Mouse (Mus musculus) heart, embryonic 14.5 days (tissue): Measurements from ENCODE around the gene Slc25a18. TPM values are rescaled to one million over a fixed set of nuclear protein-coding genes. Genes with fewer than 3 reads are reported as not detected.

Experiments used
- ATAC-seq: fragments of 200-750 bp; cut with Nextera tagmentation; 2 replicates; pipeline ENCODE4 v1.8.0; 2017; ENCODE audit warnings: low read depth, moderate TSS enrichment; ENCODE audit not compliant: insufficient number of reproducible peaks, insufficient read depth, low FRiP score
- H3K27ac ChIP-seq, 2 experiments: fragments of 200-500 bp in 1 of 2; fragments of 300-500 bp in 1 of 2; sonication (generic) in 1 of 2; replicated peaks in 1 of 2; 2 replicates each; pipeline ENCODE4 v1.5.1; 2012 to 2014; ENCODE audit warnings: low read depth in 2 of 2, low read length in 2 of 2, control low read depth in 1 of 2, mild to moderate bottlenecking in 1 of 2, mixed read lengths in 1 of 2; ENCODE audit not compliant: control insufficient read depth in 1 of 2, insufficient read depth in 1 of 2
- H3K27me3 ChIP-seq: fragments of 300-500 bp; sonication (generic); 2 replicates; pipeline ENCODE4 v1.6.1; 2014; ENCODE audit warnings: mild to moderate bottlenecking, low read length, control low read depth; ENCODE audit not compliant: control insufficient read depth, insufficient read depth
- H3K36me3 ChIP-seq: fragments of 300-500 bp; sonication (generic); 2 replicates; pipeline ENCODE4 v1.6.1; 2014; ENCODE audit warnings: mild to moderate bottlenecking, control low read depth, low read length, mixed read lengths; ENCODE audit not compliant: control insufficient read depth, insufficient read depth
- H3K4me1 ChIP-seq, 2 experiments: fragments of 200-500 bp in 1 of 2; fragments of 300-500 bp in 1 of 2; sonication (generic) in 1 of 2; 2 replicates each; pipeline ENCODE4 v1.6.1; 2012 to 2014; ENCODE audit warnings: low read length in 2 of 2, control low read depth in 1 of 2, mixed read lengths in 1 of 2; ENCODE audit not compliant: control insufficient read depth in 2 of 2, insufficient read depth in 2 of 2
- H3K4me2 ChIP-seq: fragments of 300-500 bp; sonication (generic); 2 replicates; pipeline ENCODE4 v1.6.1; 2014; ENCODE audit warnings: mild to moderate bottlenecking, low read length
- H3K4me3 ChIP-seq, 2 experiments: fragments of 200-500 bp in 1 of 2; fragments of 300-500 bp in 1 of 2; sonication (generic) in 1 of 2; 2 replicates each; pipeline ENCODE4 v1.5.1; 2012 to 2014; ENCODE audit warnings: low read length in 2 of 2, mild to moderate bottlenecking in 2 of 2, control low read depth in 1 of 2, low read depth in 1 of 2, moderate library complexity in 1 of 2; ENCODE audit not compliant: control insufficient read depth in 1 of 2, insufficient read depth in 1 of 2
- H3K9ac ChIP-seq: fragments of 300-500 bp; sonication (generic); 2 replicates; pipeline ENCODE4 v1.6.1; 2014; ENCODE audit warnings: mild to moderate bottlenecking, low read length
- H3K9me3 ChIP-seq: fragments of 300-500 bp; sonication (generic); 2 replicates; pipeline ENCODE4 v1.6.1; 2016; ENCODE audit warnings: low read length, control low read depth; ENCODE audit not compliant: control insufficient read depth
- WGBS: fragments of 180-500 bp; shearing (Covaris S2); extraction: QIAGEN DNeasy Blood & Tissue Kit; methylation state at CpG from one replicate; pipeline ENCODE4 v1.1.7; 2014; 5-methylcytosine and 5-hydroxymethylcytosine counted together
- polyA plus RNA-seq: library from polyadenylated mRNA; unstranded; fragments of >200 nt; fragmentation: Nextera tagmentation; extraction: Ambion mirVana; gene quantifications from 2 replicates; pipeline ENCODE4 v1.2.1, GENCODE M21; 2014

The Slc25a18 gene
- polyA plus RNA-seq, 1 experiment from 2014 or later: 0.20 TPM

- Histone ChIP-seq H3K4me2 (no peak overlapping the region), H3K4me3 (no peak overlapping the region), H3K4me1 (no peaks in the 10 kb centered on the region; a peak in 1 of 4 replicates), H3K36me3 (peaks cover 2% of the 10 kb centered on the region; the same call in 1 of the 2 replicates), H3K27ac (no peak overlapping the region), H3K27me3 (no peaks in the 10 kb centered on the region), H3K9ac (no peak overlapping the region), H3K9me3 (no peaks in the 10 kb centered on the region)
- 67% methylated on average over 7 of the region's 7 CpGs for WGBS
- no peak for ATAC-seq
These were observed 11.0 kb downstream of the Slc25a18 start for GRCm38 (mm10) chr6:120784351-120784750.

- WGBS: 85% methylated on average over 5 of the region's 5 CpGs
- Histone ChIP-seq H3K36me3 (peaks cover 19% of the 10 kb centered on the region), H3K4me1 (no peaks in the 10 kb centered on the region; a peak in 1 of 4 replicates), H3K9me3 (no peaks in the 10 kb centered on the region), H3K9ac (no peak overlapping the region), H3K4me3 (no peak overlapping the region), H3K27me3 (no peaks in the 10 kb centered on the region), H3K4me2 (no peak overlapping the region), H3K27ac (no peak overlapping the region)
- ATAC-seq: no peak
These were observed 14.8 kb downstream of the Slc25a18 start for GRCm38 (mm10) chr6:120788068-120788607.

GRCm38 (mm10) chr6:120788904-120789303 is 15.5 kb downstream of the Slc25a18 start:
- H3K9ac ChIP-seq: no peak overlapping the region
- no peaks in the 10 kb centered on the region for H3K9me3 ChIP-seq
- H3K4me2 ChIP-seq: no peak overlapping the region
- no peaks in the 10 kb centered on the region for H3K27me3 ChIP-seq
- no peak overlapping the region for H3K4me3 ChIP-seq
- H3K4me1 ChIP-seq: no peaks in the 10 kb centered on the region; a peak in 1 of 4 replicates
- no peak overlapping the region for H3K27ac ChIP-seq
- peaks cover 27% of the 10 kb centered on the region for H3K36me3 ChIP-seq
- no peak for ATAC-seq

GRCm38 (mm10) chr6:120790153-120790552 is 16.8 kb downstream of the Slc25a18 start:
- WGBS: 82% methylated on average over 10 of the region's 11 CpGs

GRCm38 (mm10) chr6:120790717-120791116 is 17.3 kb downstream of the Slc25a18 start:
- no peak overlapping the region for H3K4me3 ChIP-seq
- peaks cover 45% of the 10 kb centered on the region for H3K36me3 ChIP-seq
- H3K9ac ChIP-seq: no peak overlapping the region
- H3K9me3 ChIP-seq: no peaks in the 10 kb centered on the region
- no peak overlapping the region for H3K4me2 ChIP-seq
- no peaks in the 10 kb centered on the region; a peak in 1 of 4 replicates for H3K4me1 ChIP-seq
- 72% methylated on average over 5 of the region's 5 CpGs for WGBS
- H3K27me3 ChIP-seq: no peaks in the 10 kb centered on the region
- H3K27ac ChIP-seq: no peak overlapping the region
- ATAC-seq: no peak

More at GRCm38 (mm10) chr6:120790153-120790552, 16.8 kb downstream of the Slc25a18 start:
- no peaks in the 10 kb centered on the region for H3K9me3 ChIP-seq
- no peak for ATAC-seq
- H3K4me1 ChIP-seq: no peaks in the 10 kb centered on the region; a peak in 1 of 4 replicates
- no peak overlapping the region for H3K27ac ChIP-seq
- H3K36me3 ChIP-seq: peaks cover 39% of the 10 kb centered on the region
- no peak overlapping the region for H3K4me2 ChIP-seq
- no peak overlapping the region for H3K4me3 ChIP-seq
- H3K9ac ChIP-seq: no peak overlapping the region
- no peaks in the 10 kb centered on the region for H3K27me3 ChIP-seq

GRCm38 (mm10) chr6:120792947-120793346 is 19.6 kb downstream of the Slc25a18 start:
- no peaks in the 10 kb centered on the region for H3K9me3 ChIP-seq
- no peak overlapping the region for H3K4me2 ChIP-seq
- H3K9ac ChIP-seq: no peak overlapping the region
- H3K27me3 ChIP-seq: no peaks in the 10 kb centered on the region
- WGBS: 87% methylated on average over 8 of the region's 8 CpGs
- peaks cover 67% of the 10 kb centered on the region for H3K36me3 ChIP-seq
- ATAC-seq: no peak
- no peak overlapping the region for H3K27ac ChIP-seq
- no peak overlapping the region for H3K4me3 ChIP-seq
- H3K4me1 ChIP-seq: no peaks in the 10 kb centered on the region

- H3K27ac ChIP-seq: no peak overlapping the region
- no peak overlapping the region for H3K4me3 ChIP-seq
- H3K9me3 ChIP-seq: no peaks in the 10 kb centered on the region
- ATAC-seq: no peak
- H3K27me3 ChIP-seq: no peaks in the 10 kb centered on the region
- no peaks in the 10 kb centered on the region for H3K4me1 ChIP-seq
- 69% methylated on average over 5 of the region's 5 CpGs for WGBS
- peaks cover 91% of the 10 kb centered on the region for H3K36me3 ChIP-seq
- H3K4me2 ChIP-seq: no peak overlapping the region
- no peak overlapping the region for H3K9ac ChIP-seq
These were observed 22.2 kb downstream of the Slc25a18 start for GRCm38 (mm10) chr6:120795422-120796086.

GRCm38 (mm10) chr6:120796111-120796510 is 22.7 kb downstream of the Slc25a18 start:
- peaks cover 96% of the 10 kb centered on the region for H3K36me3 ChIP-seq
- no peaks in the 10 kb centered on the region for H3K27me3 ChIP-seq
- no peaks in the 10 kb centered on the region for H3K4me1 ChIP-seq
- H3K4me3 ChIP-seq: no peak overlapping the region
- no peak overlapping the region for H3K27ac ChIP-seq
- no peak overlapping the region for H3K4me2 ChIP-seq
- no peak for ATAC-seq
- H3K9ac ChIP-seq: no peak overlapping the region
- WGBS: 78% methylated on average over 2 of the region's 2 CpGs
- no peaks in the 10 kb centered on the region for H3K9me3 ChIP-seq
